Mouse (Mus musculus): ENCODE measurements around the gene Elk4.

Elk4 gene

GRCm38 (mm10) chr1:132046143-132046735, 38.8 kb downstream of the Elk4 start:
- in situ Hi-C loops (cut with MboI; ENCODE audit: low pct_unique_long_range_greater_than_20kb in 1 of 2, low sequenced_read_pairs in 2 of 2, unreplicated experiment in 1 of 2), result loop anchor here in 1 of 2 experiments (5.0 kb wide), 1 partner anchor 49 kb away; no protein-coding TSS in a partner anchor

- in situ Hi-C loops (cut with MboI; ENCODE audit: low pct_unique_long_range_greater_than_20kb in 1 of 2, low sequenced_read_pairs in 2 of 2, unreplicated experiment in 1 of 2), result no loop called here
These were observed 44.3 kb downstream of the Elk4 start for GRCm38 (mm10) chr1:132051746-132052145.

GRCm38 (mm10) chr1:132054387-132054786, 47.0 kb downstream of the Elk4 start:
- in situ Hi-C loops (cut with MboI; ENCODE audit: low pct_unique_long_range_greater_than_20kb in 1 of 2, low sequenced_read_pairs in 2 of 2, unreplicated experiment in 1 of 2), result no loop called here

DNA sequence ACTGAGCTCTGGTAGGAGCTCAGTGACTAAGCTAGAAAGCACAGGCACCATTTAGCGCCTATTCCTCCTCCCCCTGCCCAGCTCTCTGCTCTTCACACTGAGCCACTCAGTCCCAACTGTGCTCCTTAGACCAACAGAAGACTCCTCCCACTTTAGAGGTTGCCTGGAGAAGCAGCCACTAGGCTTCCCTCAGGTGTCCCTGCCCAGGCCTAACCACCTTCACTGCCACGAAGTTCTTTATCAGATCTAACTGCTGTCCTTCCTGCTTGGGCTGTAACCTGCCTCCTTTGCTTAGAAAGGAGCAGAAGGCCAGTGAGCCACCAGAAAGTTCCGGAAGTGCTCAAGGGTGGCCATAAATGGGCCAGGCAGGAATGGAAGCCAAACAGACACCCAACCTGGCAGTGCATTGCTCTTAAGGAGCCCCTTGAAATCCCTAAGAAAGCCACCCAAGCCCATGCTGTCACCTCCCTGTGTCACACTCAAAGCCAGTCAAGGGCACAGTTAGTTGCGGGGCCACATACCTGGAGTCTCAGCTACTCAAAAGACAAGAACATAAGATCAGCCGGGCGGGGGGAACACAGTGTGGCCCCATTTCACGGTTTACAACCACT, 47.8 kb downstream of the Elk4 start:
- in situ Hi-C loops (cut with MboI; ENCODE audit: low pct_unique_long_range_greater_than_20kb in 1 of 2, low sequenced_read_pairs in 2 of 2, unreplicated experiment in 1 of 2), result no loop called here

DNA sequence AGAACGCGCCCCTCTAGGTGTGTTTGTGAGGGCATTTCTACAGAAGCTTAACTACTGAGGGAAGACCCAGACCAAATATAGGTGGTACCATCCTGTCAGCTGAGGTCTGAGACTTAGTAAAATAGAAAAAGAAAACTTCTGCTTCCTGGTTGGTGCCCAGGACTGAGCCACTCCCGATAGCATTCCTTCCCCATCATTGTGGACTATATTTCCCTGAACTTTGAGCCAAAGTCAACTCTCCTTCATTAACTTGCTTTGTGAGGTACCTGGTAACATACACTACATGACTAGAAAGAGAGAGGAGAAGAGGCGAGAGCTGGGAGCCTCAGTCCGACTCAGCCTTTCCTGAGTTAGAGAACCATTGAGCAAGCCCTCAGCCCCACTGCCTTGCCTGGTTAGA, 51.2 kb downstream of the Elk4 start:
- in situ Hi-C loops (cut with MboI; ENCODE audit: low pct_unique_long_range_greater_than_20kb in 1 of 2, low sequenced_read_pairs in 2 of 2, unreplicated experiment in 1 of 2), result no loop called here

DNA sequence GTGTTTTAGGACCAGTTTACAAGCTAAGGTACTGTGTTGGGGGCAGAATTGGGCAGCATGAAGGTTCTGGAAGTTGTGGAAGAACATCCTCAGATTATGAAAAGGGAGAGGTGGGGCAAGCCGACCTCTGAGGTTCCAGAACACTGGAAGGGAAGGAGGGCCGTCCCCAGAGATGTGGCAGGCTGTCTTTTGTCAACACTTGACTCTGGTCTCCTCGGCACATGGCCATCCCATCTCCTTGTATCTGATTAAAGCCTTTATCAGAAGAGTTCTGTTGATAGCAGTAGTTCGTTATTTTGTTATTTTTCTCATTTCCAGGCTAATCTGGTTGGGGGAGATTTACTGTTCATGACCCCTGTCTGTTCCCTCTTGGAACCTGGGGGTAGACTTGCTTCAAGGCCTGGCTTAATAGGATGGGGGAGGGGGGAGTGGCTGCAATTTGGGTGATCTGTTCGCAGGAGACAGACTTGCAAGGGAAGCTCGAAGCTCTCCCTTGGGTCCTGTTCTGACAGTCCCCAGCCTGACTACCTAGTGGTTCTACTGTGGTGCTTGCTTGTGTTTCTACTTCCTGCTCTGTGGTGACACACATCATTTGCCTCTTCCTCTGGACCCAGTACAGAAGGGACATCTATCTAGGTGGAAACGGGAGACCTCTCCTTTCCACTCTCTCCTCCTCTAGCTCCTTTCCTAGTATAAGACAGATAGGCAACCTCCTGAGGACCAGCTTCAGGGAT, 52.8 kb downstream of the Elk4 start:
- in situ Hi-C loops (cut with MboI; ENCODE audit: low pct_unique_long_range_greater_than_20kb in 1 of 2, low sequenced_read_pairs in 2 of 2, unreplicated experiment in 1 of 2), result no loop called here

- in situ Hi-C loops (cut with MboI; ENCODE audit: low pct_unique_long_range_greater_than_20kb in 1 of 2, low sequenced_read_pairs in 2 of 2, unreplicated experiment in 1 of 2), result no loop called here
These were observed 54.5 kb downstream of the Elk4 start for GRCm38 (mm10) chr1:132061750-132062541.

DNA sequence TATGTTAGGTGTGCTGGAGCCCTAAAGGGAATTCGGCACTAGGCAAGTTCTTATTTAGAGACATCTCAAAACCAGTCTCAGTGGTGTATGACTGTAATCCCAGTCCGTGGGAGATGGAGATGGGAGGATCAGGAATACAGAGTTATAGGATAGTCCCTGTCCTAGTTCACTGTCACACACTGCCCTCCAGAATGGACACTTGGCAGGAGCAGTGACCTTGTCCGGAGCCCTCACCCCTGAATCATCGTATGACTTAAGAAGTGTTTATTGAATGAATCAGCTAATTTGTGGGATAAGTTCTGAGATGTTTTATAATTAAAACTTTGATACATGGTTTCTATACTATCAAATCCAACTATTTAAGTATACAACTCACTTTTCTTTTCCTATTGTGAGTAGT, 55.7 kb downstream of the Elk4 start:
- in situ Hi-C loops (cut with MboI; ENCODE audit: low pct_unique_long_range_greater_than_20kb in 1 of 2, low sequenced_read_pairs in 2 of 2, unreplicated experiment in 1 of 2), result no loop called here

DNA sequence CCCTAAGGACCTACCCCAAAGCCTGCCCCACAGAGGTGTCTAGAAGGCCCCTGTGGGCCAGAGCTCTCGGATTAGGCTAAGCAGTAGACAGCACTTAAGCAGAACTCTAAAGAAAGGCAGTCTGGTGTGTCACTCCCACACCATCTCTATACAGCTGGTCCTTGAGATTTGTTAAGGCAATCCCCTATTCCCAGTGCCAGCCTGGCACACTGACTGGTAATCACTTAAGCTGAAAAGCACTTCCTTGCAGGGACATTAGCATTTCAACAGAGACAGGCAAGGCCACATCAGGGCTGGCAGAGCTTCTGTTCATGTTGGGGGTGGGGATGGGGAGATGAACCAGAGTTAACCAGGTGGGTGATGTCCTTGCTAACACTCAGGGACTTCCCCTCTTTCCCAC, 57.6 kb downstream of the Elk4 start:
- in situ Hi-C loops (cut with MboI; ENCODE audit: low pct_unique_long_range_greater_than_20kb in 1 of 2, low sequenced_read_pairs in 2 of 2, unreplicated experiment in 1 of 2), result no loop called here

DNA sequence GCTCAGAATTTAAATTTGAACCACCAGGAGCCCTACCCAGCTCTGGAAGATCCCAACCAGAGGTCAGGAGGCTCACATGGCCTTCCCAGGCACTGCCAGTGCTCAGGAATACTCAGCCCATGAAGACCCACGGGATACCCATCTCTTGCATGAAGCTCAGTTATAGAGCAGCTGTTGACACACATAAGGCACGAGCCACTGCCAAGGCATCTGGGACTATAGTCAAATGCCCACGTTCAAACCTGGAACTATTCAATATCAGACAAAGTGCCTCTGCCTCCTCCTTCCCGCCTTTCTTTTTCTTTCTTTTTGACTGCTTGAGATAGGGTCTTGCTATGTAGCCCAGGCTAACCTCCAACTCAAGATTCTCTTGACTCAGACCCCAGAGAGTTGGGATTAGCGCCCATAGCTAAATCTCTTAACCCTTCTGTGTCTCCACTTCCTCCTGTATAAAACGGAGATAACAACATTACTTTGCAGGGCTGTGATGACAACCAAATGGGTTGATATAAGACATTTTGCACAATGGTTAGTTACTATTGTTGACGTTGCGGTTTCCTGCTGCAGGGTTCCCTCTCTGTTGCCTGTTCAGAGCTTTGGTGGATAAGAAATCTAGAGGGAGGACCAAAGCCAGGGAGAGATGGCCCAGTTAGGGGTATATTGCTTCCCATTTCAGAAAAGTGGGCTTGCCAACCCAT, 58.2 kb downstream of the Elk4 start:
- in situ Hi-C loops (cut with MboI; ENCODE audit: low pct_unique_long_range_greater_than_20kb in 1 of 2, low sequenced_read_pairs in 2 of 2, unreplicated experiment in 1 of 2), result no loop called here

DNA sequence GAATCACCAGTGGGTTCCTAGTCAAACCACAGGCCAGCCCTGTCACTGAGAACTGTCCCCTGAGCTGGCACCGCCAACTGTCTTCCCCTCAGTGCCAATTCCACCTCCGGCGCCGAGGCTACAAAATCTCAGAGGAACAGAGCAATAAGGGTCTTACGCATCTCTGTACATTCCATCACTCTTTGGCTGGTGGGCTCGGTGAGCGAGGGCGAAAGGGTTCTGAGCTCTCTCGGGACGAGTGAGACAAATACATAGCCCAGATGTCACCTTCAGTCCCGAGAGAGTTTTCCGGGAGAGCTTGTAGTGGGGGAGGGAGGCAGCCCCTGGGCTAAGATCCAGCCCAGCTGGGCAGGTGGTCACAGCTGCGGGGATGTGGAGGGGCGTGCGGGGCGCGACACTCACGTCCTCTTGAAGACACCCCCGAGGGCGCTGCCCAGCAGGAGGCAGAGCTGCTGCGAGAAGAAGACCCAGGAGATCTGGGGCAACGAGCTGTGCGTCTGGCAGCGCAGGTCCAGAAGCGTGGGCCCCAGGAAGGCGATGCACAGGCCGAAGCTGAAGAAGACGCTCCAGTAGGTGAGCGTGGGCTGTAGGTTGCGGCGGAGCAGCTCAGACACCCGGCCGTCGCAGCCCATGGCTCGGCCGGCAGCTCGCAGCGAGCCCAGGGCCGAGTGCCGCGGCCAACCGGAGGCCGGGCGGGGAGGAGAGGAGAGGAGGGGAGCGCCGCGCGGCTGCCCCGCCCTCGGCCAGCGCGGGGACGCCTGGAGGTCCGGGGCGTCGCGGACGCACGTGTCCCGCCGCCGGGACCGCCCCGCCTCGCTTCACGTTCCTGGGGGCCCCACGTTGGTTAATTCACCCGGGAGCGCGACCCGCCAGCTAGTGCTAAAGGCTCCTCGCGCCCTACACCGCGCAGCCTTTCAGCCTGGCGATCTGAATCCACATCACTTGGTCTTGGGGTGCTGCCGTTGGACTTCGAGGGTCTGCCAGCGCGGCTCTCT, 60.2 kb downstream of the Elk4 start, which contains the start of gene Mfsd4a:
Mfsd4a (minus strand) TSS at position 802 of the 995 bp plus-strand sequence.
- in situ Hi-C loops (cut with MboI; ENCODE audit: low pct_unique_long_range_greater_than_20kb in 1 of 2, low sequenced_read_pairs in 2 of 2, unreplicated experiment in 1 of 2), result no loop called here

DNA sequence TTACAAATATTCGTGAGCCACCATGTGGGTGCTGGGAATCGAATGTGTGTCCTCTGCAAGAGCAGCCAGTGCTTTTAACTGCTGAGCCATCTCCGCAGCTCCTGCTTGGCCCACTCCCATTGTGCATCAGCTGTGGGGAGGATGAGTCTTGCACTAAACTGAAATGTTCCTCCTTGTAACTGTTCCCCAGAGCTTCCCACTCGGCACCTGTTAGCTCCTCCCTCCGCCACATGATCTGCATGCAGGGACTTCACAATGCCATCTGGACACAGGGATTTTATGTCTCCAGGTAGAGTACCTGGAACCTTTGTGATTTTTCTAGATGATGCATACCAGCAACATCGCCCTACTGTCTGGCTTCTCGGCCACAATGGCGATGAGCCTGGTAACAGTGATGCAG, 62.0 kb downstream of the Elk4 start:
- in situ Hi-C loops (cut with MboI; ENCODE audit: low pct_unique_long_range_greater_than_20kb in 1 of 2, low sequenced_read_pairs in 2 of 2, unreplicated experiment in 1 of 2), result no loop called here

DNA sequence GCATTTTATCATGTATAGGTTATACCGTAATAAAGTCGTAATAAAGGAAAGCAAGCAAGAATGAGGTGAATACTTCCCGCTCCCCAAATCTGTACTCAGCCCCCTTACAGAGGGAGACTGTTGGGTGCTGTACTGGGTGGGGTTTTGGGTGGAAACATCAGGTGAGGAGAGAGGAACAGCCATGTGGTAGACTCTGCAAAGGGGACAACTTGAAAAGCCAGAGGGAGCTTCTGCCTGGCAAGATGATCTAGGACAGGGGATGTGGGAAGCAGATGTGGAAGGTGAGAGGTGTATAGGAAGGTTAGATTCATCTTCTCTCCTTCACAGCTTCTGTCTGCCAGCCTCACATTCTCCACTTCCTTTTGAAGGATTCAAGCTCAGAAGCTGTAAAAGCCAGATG, 63.3 kb downstream of the Elk4 start:
- in situ Hi-C loops (cut with MboI; ENCODE audit: low pct_unique_long_range_greater_than_20kb in 1 of 2, low sequenced_read_pairs in 2 of 2, unreplicated experiment in 1 of 2), result no loop called here

DNA sequence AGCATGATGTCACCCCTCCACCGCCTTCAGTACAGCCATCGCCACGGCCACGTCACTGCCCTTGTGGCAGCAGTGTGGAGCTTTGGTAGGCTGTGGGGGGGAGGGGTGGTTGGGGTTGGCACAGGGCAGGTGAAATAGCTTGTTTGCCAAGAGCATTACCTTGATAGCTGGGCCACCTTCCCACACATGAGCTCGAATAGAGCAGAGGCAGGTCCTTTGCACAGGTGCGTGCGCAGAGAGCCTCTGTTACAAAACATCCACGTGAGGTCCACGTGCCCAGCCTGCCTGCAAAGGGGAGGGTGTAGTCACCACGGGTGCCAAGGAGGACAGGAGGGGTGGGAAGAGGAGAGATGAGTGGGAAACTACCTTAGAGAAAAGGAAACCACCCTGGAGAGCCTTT, 68.2 kb downstream of the Elk4 start:
- in situ Hi-C loops (cut with MboI; ENCODE audit: low pct_unique_long_range_greater_than_20kb in 1 of 2, low sequenced_read_pairs in 2 of 2, unreplicated experiment in 1 of 2), result no loop called here

DNA sequence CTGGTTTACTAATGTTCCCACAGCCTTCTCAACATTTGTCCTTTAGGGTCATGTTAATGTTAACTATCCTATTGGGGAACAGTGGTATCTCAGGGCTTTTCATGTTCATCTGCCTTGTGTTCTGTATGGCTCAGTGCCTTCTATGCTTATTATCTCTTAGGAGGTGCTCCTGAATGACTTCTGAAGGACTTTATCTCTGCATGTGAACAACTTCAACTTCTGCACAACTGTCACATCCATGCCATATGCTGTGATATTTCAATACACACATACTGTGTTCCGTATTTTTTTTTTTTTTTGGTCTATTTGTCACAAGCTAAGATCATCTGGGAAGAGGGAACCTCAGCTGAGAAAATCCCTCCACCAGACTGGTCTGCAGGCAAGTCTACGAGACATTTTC, 71.0 kb downstream of the Elk4 start:
- in situ Hi-C loops (cut with MboI; ENCODE audit: low pct_unique_long_range_greater_than_20kb in 1 of 2, low sequenced_read_pairs in 2 of 2, unreplicated experiment in 1 of 2), result no loop called here

Measured in mouse embryonic stem cell (cell line).